Mouse (Mus musculus): ENCODE data around the gene Lmo2.

DNA sequence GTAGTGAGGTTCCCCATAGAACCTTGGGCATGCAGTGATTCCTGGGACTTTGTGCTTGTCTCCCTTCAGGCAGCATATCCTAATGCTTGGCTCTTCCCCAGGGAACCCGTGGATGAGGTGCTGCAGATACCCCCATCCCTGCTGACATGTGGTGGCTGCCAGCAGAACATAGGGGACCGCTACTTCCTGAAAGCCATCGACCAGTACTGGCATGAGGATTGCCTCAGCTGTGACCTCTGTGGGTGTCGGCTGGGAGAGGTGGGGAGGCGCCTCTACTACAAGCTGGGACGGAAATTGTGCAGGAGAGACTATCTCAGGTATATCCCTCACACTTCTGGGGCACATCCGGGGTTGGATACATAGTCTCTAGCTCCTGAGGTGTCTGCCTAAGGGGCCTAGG, 18.1 kb downstream of the Lmo2 start:
- TF ChIP-seq GATA1 (IDR thresholded peaks at IDR 0.05; ENCODE audit: borderline replicate concordance, low read length) (no peak), FLI1 (IDR thresholded peaks at IDR 0.05; ENCODE audit: low read length) (no peak)
